Mouse (Mus musculus) heart, embryonic 10.5 days (tissue): Measurements from ENCODE around the gene Coro1b. TPM values are rescaled to one million over a fixed set of nuclear protein-coding genes. Genes with fewer than 3 reads are reported as not detected.

ENCODE experiments used
- DNase-seq: peaks from one replicate; pipeline ENCODE4 v3.0.0-alpha.2; 2017; ENCODE audit warnings: low spot score
- H3K27ac ChIP-seq: fragments of 300-500 bp; sonication (generic); 2 replicates; pipeline ENCODE4 v1.5.1; 2016; ENCODE audit warnings: mild to moderate bottlenecking
- H3K27me3 ChIP-seq: fragments of 300-500 bp; sonication (generic); 2 replicates; pipeline ENCODE4 v1.6.1; 2016; ENCODE audit warnings: mild to moderate bottlenecking; ENCODE audit not compliant: poor library complexity, insufficient read depth, severe bottlenecking
- H3K36me3 ChIP-seq: fragments of 300-500 bp; sonication (generic); 2 replicates; pipeline ENCODE4 v1.6.1; 2016; ENCODE audit warnings: mild to moderate bottlenecking, moderate library complexity
- H3K4me1 ChIP-seq: fragments of 300-500 bp; sonication (generic); 2 replicates; pipeline ENCODE4 v1.6.1; 2016; ENCODE audit warnings: mild to moderate bottlenecking
- H3K4me3 ChIP-seq: fragments of 300-500 bp; sonication (generic); 2 replicates; pipeline ENCODE4 v1.5.1; 2016; ENCODE audit warnings: mild to moderate bottlenecking, moderate library complexity
- H3K9me3 ChIP-seq: fragments of 300-500 bp; sonication (generic); 2 replicates; pipeline ENCODE4 v1.6.1; 2016; ENCODE audit warnings: mild to moderate bottlenecking, moderate library complexity
- WGBS: fragments of 180-500 bp; shearing (Covaris S2); methylation state at CpG from one replicate; pipeline ENCODE4 v1.1.7; 2016; 5-methylcytosine and 5-hydroxymethylcytosine counted together
- polyA plus RNA-seq: library from polyadenylated mRNA; unstranded; fragments of >200 nt; fragmentation: Nextera tagmentation; extraction: Ambion mirVana; gene quantifications from 2 replicates; pipeline ENCODE4 v1.2.1, GENCODE M21; 2016

The Coro1b gene
- polyA plus RNA-seq, 1 experiment from 2014 or later: 146 TPM

GRCm38 (mm10) chr19:4194021-4194724, 45.8 kb downstream of the Coro1b start:
- DNase-seq: no peak
- Histone ChIP-seq H3K27ac (no peak overlapping the region; the same call in 1 of the 2 replicates), H3K4me3 (peak overlapping the region; percentile 83), H3K9me3 (no peaks in the 10 kb centered on the region), H3K36me3 (peaks cover 60% of the 10 kb centered on the region), H3K27me3 (0 out of 2 replicates have a peak, but pooled peaks cover 1% of the 10 kb centered on the region), H3K4me1 (peaks cover 54% of the 10 kb centered on the region)
- WGBS: 77% methylated on average over 8 of the region's 8 CpGs

GRCm38 (mm10) chr19:4194776-4195650, 46.6 kb downstream of the Coro1b start:
- DNase-seq: no peak
- Histone ChIP-seq H3K27me3 (no peaks in the 10 kb centered on the region), H3K4me1 (peaks cover 60% of the 10 kb centered on the region), H3K27ac (no peak overlapping the region), H3K4me3 (peak overlapping the region; percentile 12; the same call in 1 of the 2 replicates), H3K36me3 (peaks cover 68% of the 10 kb centered on the region), H3K9me3 (no peaks in the 10 kb centered on the region)
- 77% methylated on average over 12 of the region's 12 CpGs for WGBS

- Histone ChIP-seq H3K4me1 (peaks cover 64% of the 10 kb centered on the region), H3K9me3 (no peaks in the 10 kb centered on the region), H3K27ac (no peak overlapping the region), H3K36me3 (peaks cover 73% of the 10 kb centered on the region), H3K4me3 (no peak overlapping the region), H3K27me3 (no peaks in the 10 kb centered on the region)
- WGBS: 72% methylated on average over 2 of the region's 2 CpGs
- no peak for DNase-seq
Observed at GRCm38 (mm10) chr19:4196048-4196447, 47.6 kb downstream of the Coro1b start.

GRCm38 (mm10) chr19:4196548-4196947, 48.1 kb downstream of the Coro1b start:
- Histone ChIP-seq H3K27ac (0 out of 2 replicates have a peak overlapping the region, but pooled peaks have one; percentile 11), H3K4me1 (peaks cover 59% of the 10 kb centered on the region), H3K27me3 (no peaks in the 10 kb centered on the region), H3K9me3 (no peaks in the 10 kb centered on the region), H3K4me3 (no peak overlapping the region), H3K36me3 (peaks cover 73% of the 10 kb centered on the region)
- 64% methylated on average over 5 of the region's 5 CpGs for WGBS
- no peak for DNase-seq

- peaks cover 61% of the 10 kb centered on the region for H3K4me1 ChIP-seq
- H3K27me3 ChIP-seq: no peaks in the 10 kb centered on the region
- H3K9me3 ChIP-seq: no peaks in the 10 kb centered on the region
- WGBS: 63% methylated on average over 3 of the region's 3 CpGs
- no peak overlapping the region for H3K27ac ChIP-seq
- no peak overlapping the region for H3K4me3 ChIP-seq
- H3K36me3 ChIP-seq: peaks cover 73% of the 10 kb centered on the region
- no peak for DNase-seq
Observed at GRCm38 (mm10) chr19:4197180-4197579, 48.8 kb downstream of the Coro1b start.

- Histone ChIP-seq H3K4me3 (peak within 1 kb of the TSS; percentile 73), H3K27me3 (peaks cover 21% of the 10 kb centered on the region)
Observed at GRCm38 (mm10) chr19:4201291-4201909, 53.0 kb downstream of the Coro1b start, which contains the start of gene Rad9a. Gene Rad9a, minus strand, starts transcription at chr19:4201662.

GRCm38 (mm10) chr19:4202149-4202548, 53.7 kb downstream of the Coro1b start:
- Histone ChIP-seq H3K4me1 (peaks cover 33% of the 10 kb centered on the region), H3K27ac (peak overlapping the region; percentile 92), H3K4me3 (peak overlapping the region; percentile 73), H3K36me3 (peaks cover 32% of the 10 kb centered on the region), H3K9me3 (no peaks in the 10 kb centered on the region), H3K27me3 (peaks cover 25% of the 10 kb centered on the region)
- DNase-seq: no peak
- WGBS: 34% methylated on average over 7 of the region's 7 CpGs

More at GRCm38 (mm10) chr19:4201291-4201909, 53.0 kb downstream of the Coro1b start, which contains the start of gene Rad9a:
- DNase-seq: peak; percentile 99
- H3K9me3 ChIP-seq: no peaks in the 10 kb centered on the region
- H3K27ac ChIP-seq: peak within 1 kb of the TSS; percentile 92
- peaks cover 40% of the 10 kb centered on the region for H3K36me3 ChIP-seq
- under 1% methylated on average over 34 of the region's 34 CpGs for WGBS
- peaks cover 39% of the 10 kb centered on the region for H3K4me1 ChIP-seq

GRCm38 (mm10) chr19:4203148-4203547, 54.7 kb downstream of the Coro1b start:
- Histone ChIP-seq H3K4me1 (peaks cover 33% of the 10 kb centered on the region), H3K27me3 (peaks cover 25% of the 10 kb centered on the region), H3K36me3 (peaks cover 23% of the 10 kb centered on the region), H3K4me3 (no peak overlapping the region), H3K9me3 (no peaks in the 10 kb centered on the region), H3K27ac (no peak overlapping the region)
- DNase-seq: no peak
- 55% methylated on average over 3 of the region's 3 CpGs for WGBS

Other genes starting within 250 kb of the Coro1b start
- 22.5 and 32.2 TPM in 2 replicates for gene Tcirg1, start 241.5 kb upstream of the Coro1b start, polyA plus RNA-seq
- 323 and 356 TPM in 2 replicates for gene Ndufs8, start 235.8 kb upstream of the Coro1b start, polyA plus RNA-seq
- gene Aldh3b1, start 218.8 kb upstream of the Coro1b start, polyA plus RNA-seq: 2.1 and 3.0 TPM in 2 replicates
- 4.4 and 5.0 TPM in 2 replicates for gene Unc93b1, start 213.4 kb upstream of the Coro1b start, polyA plus RNA-seq
- gene Aldh3b3, start 190.0 kb upstream of the Coro1b start, polyA plus RNA-seq: not detected in 2 replicates
- gene Aldh3b2, start 176.3 kb upstream of the Coro1b start, polyA plus RNA-seq: 0.51 and 1.8 TPM in 2 replicates
- 9.5 and 10.3 TPM in 2 replicates for gene Acy3, start 162.0 kb upstream of the Coro1b start, polyA plus RNA-seq
- gene Tbx10, start 155.9 kb upstream of the Coro1b start, polyA plus RNA-seq: 0.45 TPM in 1 of 2 replicates, not detected in the other
- gene Nudt8, start 148.0 kb upstream of the Coro1b start, polyA plus RNA-seq: 40.2 and 52.4 TPM in 2 replicates
- 4.1 and 5.2 TPM in 2 replicates for gene Gm49405, start 148.0 kb upstream of the Coro1b start, polyA plus RNA-seq
- gene Doc2g, start 145.3 kb upstream of the Coro1b start, polyA plus RNA-seq: 32.4 and 75.0 TPM in 2 replicates
- 298 and 420 TPM in 2 replicates for gene Ndufv1, start 135.8 kb upstream of the Coro1b start, polyA plus RNA-seq
- 402 and 470 TPM in 2 replicates for gene Gstp1, start 110.6 kb upstream of the Coro1b start, polyA plus RNA-seq
- gene Gstp2, start 102.6 kb upstream of the Coro1b start, polyA plus RNA-seq: 2.9 TPM in 2 replicates
- 0.37 TPM in 1 of 2 replicates, not detected in the other for gene Gstp3, start 89.0 kb upstream of the Coro1b start, polyA plus RNA-seq
- not detected in 2 replicates for gene Cabp2, start 67.0 kb upstream of the Coro1b start, polyA plus RNA-seq
- gene Cdk2ap2, start 51.4 kb upstream of the Coro1b start, polyA plus RNA-seq: 67.9 and 86.0 TPM in 2 replicates
- 14.3 and 21.2 TPM in 2 replicates for gene Pitpnm1, start 48.6 kb upstream of the Coro1b start, polyA plus RNA-seq
- 89.7 and 93.8 TPM in 2 replicates for gene Aip, start 22.8 kb upstream of the Coro1b start, polyA plus RNA-seq
- not detected in 2 replicates for gene Gpr152, start 8.8 kb upstream of the Coro1b start, polyA plus RNA-seq
- not detected in 2 replicates for gene Cabp4, start 4.6 kb upstream of the Coro1b start, polyA plus RNA-seq
- 1.8 and 4.4 TPM in 2 replicates for gene Ptprcap, start 5.0 kb downstream of the Coro1b start, polyA plus RNA-seq
- gene Rps6kb2, start 14.7 kb downstream of the Coro1b start, polyA plus RNA-seq: 53.4 and 57.0 TPM in 2 replicates
- gene Carns1, start 26.9 kb downstream of the Coro1b start, polyA plus RNA-seq: 2.3 and 2.8 TPM in 2 replicates
- 0.94 and 1.5 TPM in 2 replicates for gene Tbc1d10c, start 42.7 kb downstream of the Coro1b start, polyA plus RNA-seq
- 876 and 946 TPM in 2 replicates for gene Ppp1ca, start 43.4 kb downstream of the Coro1b start, polyA plus RNA-seq
- 33.0 and 40.0 TPM in 2 replicates for gene Rad9a, start 53.0 kb downstream of the Coro1b start, polyA plus RNA-seq
- gene Clcf1, start 65.6 kb downstream of the Coro1b start, polyA plus RNA-seq: 2.1 and 3.4 TPM in 2 replicates
- gene AC109138.7, start 65.7 kb downstream of the Coro1b start, polyA plus RNA-seq: not detected in 2 replicates
- gene Pold4, start 83.3 kb downstream of the Coro1b start, polyA plus RNA-seq: 15.5 and 18.7 TPM in 2 replicates
- 2.9 and 3.5 TPM in 2 replicates for gene Ssh3, start 120.6 kb downstream of the Coro1b start, polyA plus RNA-seq
- 1.9 and 3.6 TPM in 2 replicates for gene Ankrd13d, start 134.5 kb downstream of the Coro1b start, polyA plus RNA-seq
- gene Grk2, start 157.6 kb downstream of the Coro1b start, polyA plus RNA-seq: 12.0 and 16.5 TPM in 2 replicates
- gene Kdm2a, start 249.7 kb downstream of the Coro1b start, polyA plus RNA-seq: 52.3 and 53.6 TPM in 2 replicates